Mouse (Mus musculus) liver, postnatal 0 days (tissue): Measurements from ENCODE around the gene Thap8. TPM values are rescaled to one million over a fixed set of nuclear protein-coding genes. Genes with fewer than 3 reads are reported as not detected.
A peak's percentile ranks its signal among the peaks of the same experiment; 100 is the strongest.

Experiments
- ATAC-seq: fragments of 200-750 bp; cut with Nextera tagmentation; 2 replicates; pipeline ENCODE4 v1.8.0; 2017; ENCODE audit warnings: mild to moderate bottlenecking, moderate library complexity
- DNase-seq: peaks from one replicate; pipeline ENCODE4 v3.0.0-alpha.2; 2016
- H3K27ac ChIP-seq: fragments of 300-500 bp; sonication (generic); 2 replicates; pipeline ENCODE4 v1.5.1; 2014; ENCODE audit warnings: antibody characterized with exemption, moderate library complexity, mild to moderate bottlenecking, low read depth
- H3K27me3 ChIP-seq: fragments of 300-500 bp; sonication (generic); 2 replicates; pipeline ENCODE4 v1.6.1; 2014; ENCODE audit warnings: low read length, control low read depth, mixed read lengths; ENCODE audit not compliant: insufficient read depth
- H3K36me3 ChIP-seq: fragments of 300-500 bp; sonication (generic); replicated peaks from 2 replicates; pipeline ENCODE4 v1.6.1; 2014; ENCODE audit warnings: mild to moderate bottlenecking, control low read depth, low read length, moderate library complexity, mixed read lengths; ENCODE audit not compliant: insufficient read depth
- H3K4me1 ChIP-seq: fragments of 300-500 bp; sonication (generic); 2 replicates; pipeline ENCODE4 v1.6.1; 2014; ENCODE audit warnings: antibody characterized with exemption, mild to moderate bottlenecking, control low read depth; ENCODE audit not compliant: insufficient read depth
- H3K4me2 ChIP-seq: fragments of 300-500 bp; sonication (generic); 2 replicates; pipeline ENCODE4 v1.6.1; 2014; ENCODE audit warnings: low read depth, mild to moderate bottlenecking, low read length, moderate library complexity, mixed read lengths
- H3K4me3 ChIP-seq: fragments of 300-500 bp; sonication (generic); 2 replicates; pipeline ENCODE4 v1.5.1; 2014; ENCODE audit warnings: low read depth, low read length
- H3K9ac ChIP-seq: fragments of 300-500 bp; sonication (generic); replicated peaks from 2 replicates; pipeline ENCODE4 v1.6.1; 2014; ENCODE audit warnings: mild to moderate bottlenecking, moderate library complexity
- H3K9me3 ChIP-seq: fragments of 300-500 bp; sonication (generic); 2 replicates; pipeline ENCODE4 v1.6.1; 2016; ENCODE audit warnings: mild to moderate bottlenecking, control low read depth, low read length, mixed read lengths
- CTCF ChIP-seq: sonication (generic); IDR thresholded peaks from 2 replicates; pipeline ENCODE4 v1.5.1; 2016; ENCODE audit warnings: antibody characterized with exemption, low read depth
- EP300 ChIP-seq: IDR thresholded peaks from 2 replicates; pipeline ENCODE4 v1.6.1; 2016; ENCODE audit warnings: antibody characterized with exemption, low read depth, mild to moderate bottlenecking
- WGBS: fragments of 180-500 bp; shearing (Covaris S2); extraction: QIAGEN DNeasy Blood & Tissue Kit; methylation state at CpG from one replicate; pipeline ENCODE4 v1.1.7; 2014; ENCODE audit not compliant: insufficient replicate concordance; 5-methylcytosine and 5-hydroxymethylcytosine counted together
- polyA plus RNA-seq: library from polyadenylated mRNA; unstranded; fragments of >200 nt; fragmentation: Nextera tagmentation; extraction: Ambion mirVana; gene quantifications from 2 replicates; pipeline ENCODE4 v1.2.1, GENCODE M21; 2015

Thap8 gene
- polyA plus RNA-seq, 1 experiment from 2014 or later, result 0.15 TPM

DNA sequence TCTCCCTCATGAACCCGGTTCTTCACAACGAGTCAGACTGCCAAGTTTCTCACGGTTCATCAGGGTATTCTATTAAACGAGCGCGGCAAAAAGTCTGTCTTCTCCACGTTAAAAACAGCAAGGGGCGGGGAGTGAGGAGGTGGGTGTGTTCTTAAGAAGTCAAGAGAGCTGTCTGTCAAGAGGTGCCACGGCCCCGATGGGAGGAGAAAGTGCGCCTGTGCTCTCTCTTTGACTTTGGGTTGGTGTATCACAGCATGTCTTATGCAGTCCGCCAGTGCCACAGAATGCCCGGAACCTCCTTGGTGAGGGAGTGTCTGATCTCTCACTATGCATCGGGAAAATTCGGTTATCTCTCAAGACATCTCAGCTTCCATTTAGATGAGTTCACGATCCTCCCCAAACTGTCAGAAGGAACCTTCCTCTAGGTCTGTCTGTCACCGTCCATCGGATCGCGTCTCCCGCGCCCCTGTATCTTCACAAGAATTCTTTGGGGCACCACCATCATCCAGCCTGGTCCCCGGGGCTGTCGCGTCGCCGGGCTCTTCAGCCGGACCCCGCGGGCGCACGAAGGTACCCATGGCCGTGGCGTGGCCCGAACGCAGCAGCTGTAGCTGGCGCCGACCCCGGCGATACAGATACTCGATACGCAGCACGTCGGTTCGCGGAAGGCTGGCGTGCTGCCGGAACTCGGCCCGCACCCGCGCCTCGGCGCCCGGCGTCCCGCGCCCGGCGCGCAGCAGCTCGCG lies 41.8 kb downstream of the Thap8 start, which contains the start of gene E130208F15Rik:
TSS of gene E130208F15Rik (plus strand) at position 202 of the 746 bp plus-strand sequence.
- Histone ChIP-seq H3K27me3 (no peaks in the 10 kb centered on the region), H3K4me3 (peak within 1 kb of the TSS; percentile 68), H3K9ac (peak within 1 kb of the TSS; percentile 74), H3K36me3 (no peaks in the 10 kb centered on the region), H3K4me1 (peaks cover 21% of the 10 kb centered on the region), H3K4me2 (peak within 1 kb of the TSS; percentile 89), H3K9me3 (peaks cover 2% of the 10 kb centered on the region; the same call in 1 of the 2 replicates), H3K27ac (peak within 1 kb of the TSS; percentile 93)
- TF ChIP-seq EP300, result no peak
- TF ChIP-seq CTCF, result no peak
- WGBS, result under 1% methylated on average over 63 of the region's 63 CpGs
- ATAC-seq, result peak; percentile 48
- peak; percentile 70 for DNase-seq

DNA sequence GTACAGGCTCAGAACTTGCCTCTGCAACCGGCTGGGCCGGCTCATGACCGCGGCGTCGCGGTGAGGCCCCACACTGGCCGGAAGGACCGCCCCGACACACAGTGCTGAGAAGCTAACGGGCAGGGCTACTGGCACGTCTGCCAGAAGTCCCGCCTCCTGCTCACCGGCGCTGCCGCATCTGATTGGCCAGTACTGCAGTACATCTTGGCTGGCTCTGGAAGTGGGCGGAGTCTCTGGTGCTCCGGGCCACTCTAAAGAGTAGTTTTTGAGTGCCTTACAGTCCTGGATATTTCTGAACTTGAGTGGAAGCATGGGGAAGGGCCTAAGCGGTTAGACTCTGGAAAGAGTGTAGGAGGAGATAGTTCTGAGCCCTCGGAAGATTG lies 42.4 kb downstream of the Thap8 start:
- TF ChIP-seq CTCF (no peak), EP300 (no peak)
- H3K9ac ChIP-seq, result peak overlapping the region; percentile 74
- peak overlapping the region; percentile 93 for H3K27ac ChIP-seq

GRCm38 (mm10) chr7:30322865-30323264 lies 43.0 kb downstream of the Thap8 start:
- Histone ChIP-seq H3K36me3 (no peaks in the 10 kb centered on the region), H3K9ac (peak overlapping the region; percentile 74), H3K4me3 (peak overlapping the region; percentile 68), H3K27me3 (no peaks in the 10 kb centered on the region), H3K4me2 (peak overlapping the region; percentile 89), H3K9me3 (peaks cover 2% of the 10 kb centered on the region; the same call in 1 of the 2 replicates), H3K27ac (peak overlapping the region; percentile 93), H3K4me1 (peaks cover 21% of the 10 kb centered on the region)
- DNase-seq (no peak), ATAC-seq (peak; percentile 9)
- WGBS, result 6% methylated on average over 6 of the region's 6 CpGs
- TF ChIP-seq CTCF (no peak), EP300 (no peak)

More for the DNA sequence above, 42.4 kb downstream of the Thap8 start:
- Histone ChIP-seq H3K36me3 (no peaks in the 10 kb centered on the region), H3K4me2 (peak overlapping the region; percentile 89), H3K27me3 (no peaks in the 10 kb centered on the region), H3K9me3 (peaks cover 2% of the 10 kb centered on the region; the same call in 1 of the 2 replicates), H3K4me1 (peaks cover 21% of the 10 kb centered on the region), H3K4me3 (peak overlapping the region; percentile 68)
- ATAC-seq (peak; percentile 97), DNase-seq (peak; percentile 96)
- under 1% methylated on average over 18 of the region's 20 CpGs for WGBS

DNA sequence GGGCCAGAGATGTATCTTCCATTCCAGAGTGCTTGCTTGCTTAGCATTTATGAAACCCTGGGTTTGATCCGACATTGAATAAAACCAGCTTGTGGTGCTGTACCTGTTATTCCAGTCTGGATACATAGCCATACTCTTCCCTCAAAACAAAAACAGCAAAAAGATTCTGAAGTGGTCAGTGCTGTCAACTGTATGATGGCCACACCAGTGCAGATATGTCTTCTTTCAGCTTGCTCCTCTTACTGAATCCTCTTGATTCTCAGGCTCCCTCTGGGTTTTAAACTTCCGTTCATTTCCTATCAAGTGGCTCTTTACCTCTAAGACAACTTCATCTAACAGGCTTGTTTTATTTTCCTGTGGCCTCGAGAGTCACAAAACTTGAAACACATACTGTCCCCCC lies 43.9 kb downstream of the Thap8 start, which contains the start of gene Sdhaf1:
TSS of gene Sdhaf1 (minus strand) at position 101 of the 400 bp plus-strand sequence.
- peak within 1 kb of the TSS; percentile 74 for H3K9ac ChIP-seq
- peaks cover 2% of the 10 kb centered on the region; the same call in 1 of the 2 replicates for H3K9me3 ChIP-seq
- no peaks in the 10 kb centered on the region for H3K27me3 ChIP-seq
- H3K36me3 ChIP-seq, result no peaks in the 10 kb centered on the region
- H3K27ac ChIP-seq, result peak within 1 kb of the TSS; percentile 93
- H3K4me3 ChIP-seq, result peak within 1 kb of the TSS; percentile 68
- TF ChIP-seq EP300, result no peak
- TF ChIP-seq CTCF, result no peak
- 69% methylated on average over 3 of the region's 3 CpGs for WGBS
- ATAC-seq (no peak), DNase-seq (no peak)
- H3K4me1 ChIP-seq, result peaks cover 21% of the 10 kb centered on the region
- H3K4me2 ChIP-seq, result peak within 1 kb of the TSS; percentile 89

- no peak for DNase-seq
- H3K9ac ChIP-seq, result no peak overlapping the region
- H3K36me3 ChIP-seq, result no peaks in the 10 kb centered on the region
- no peak overlapping the region for H3K4me3 ChIP-seq
- H3K27ac ChIP-seq, result no peak overlapping the region
- no peak for ATAC-seq
- H3K27me3 ChIP-seq, result no peaks in the 10 kb centered on the region
- H3K4me1 ChIP-seq, result peaks cover 21% of the 10 kb centered on the region
- no peak for TF ChIP-seq CTCF
- H3K9me3 ChIP-seq, result peaks cover 2% of the 10 kb centered on the region; the same call in 1 of the 2 replicates
- 73% methylated on average over 5 of the region's 5 CpGs for WGBS
- no peak overlapping the region for H3K4me2 ChIP-seq
Measured at GRCm38 (mm10) chr7:30324300-30324944, 44.5 kb downstream of the Thap8 start.

- DNase-seq (peak; percentile 74), ATAC-seq (no peak)
- Histone ChIP-seq H3K9ac (no peak overlapping the region), H3K4me1 (peaks cover 21% of the 10 kb centered on the region), H3K36me3 (no peaks in the 10 kb centered on the region), H3K9me3 (peaks cover 2% of the 10 kb centered on the region; the same call in 1 of the 2 replicates), H3K4me3 (no peak overlapping the region), H3K27ac (no peak overlapping the region), H3K27me3 (no peaks in the 10 kb centered on the region), H3K4me2 (no peak overlapping the region)
- TF ChIP-seq EP300 (no peak), CTCF (peak; percentile 82)
- 45% methylated on average over 2 of the region's 2 CpGs for WGBS
Measured at GRCm38 (mm10) chr7:30325364-30325763, 45.5 kb downstream of the Thap8 start.
